Mouse (Mus musculus): ENCODE data around the gene Nr6a1. TPM values are rescaled to one million over a fixed set of nuclear protein-coding genes. Genes with fewer than 3 reads are reported as not detected.

Nr6a1 gene
- polyA plus RNA-seq, 1 experiment from 2014 or later: 1.6 TPM

GRCm38 (mm10) chr2:38934936-38935335 lies 7.4 kb upstream of the Nr6a1 start:
- Histone ChIP-seq H3K4me1 (peaks cover 11% of the 10 kb centered on the region), H3K9me3 (no peaks in the 10 kb centered on the region), H3K4me3 (no peak overlapping the region), H3K4me2 (no peak overlapping the region), H3K27ac (no peak overlapping the region), H3K27me3 (no peaks in the 10 kb centered on the region), H3K9ac (no peak overlapping the region), H3K36me3 (no peaks in the 10 kb centered on the region)
- WGBS: 66% methylated on average over 5 of the region's 5 CpGs
- no peak for ATAC-seq (ENCODE audit: borderline replicate concordance, extremely low read depth, low FRiP score, low TSS enrichment)

- Histone ChIP-seq H3K9me3 (no peaks in the 10 kb centered on the region), H3K36me3 (no peaks in the 10 kb centered on the region), H3K27me3 (no peaks in the 10 kb centered on the region), H3K4me3 (no peak overlapping the region), H3K9ac (no peak overlapping the region), H3K4me2 (no peak overlapping the region), H3K4me1 (peaks cover 11% of the 10 kb centered on the region), H3K27ac (no peak overlapping the region)
- 25% methylated on average over 2 of the region's 2 CpGs for WGBS
- ATAC-seq (ENCODE audit: borderline replicate concordance, extremely low read depth, low FRiP score, low TSS enrichment): no peak
Observed at GRCm38 (mm10) chr2:38933931-38934330, 6.4 kb upstream of the Nr6a1 start.

DNA sequence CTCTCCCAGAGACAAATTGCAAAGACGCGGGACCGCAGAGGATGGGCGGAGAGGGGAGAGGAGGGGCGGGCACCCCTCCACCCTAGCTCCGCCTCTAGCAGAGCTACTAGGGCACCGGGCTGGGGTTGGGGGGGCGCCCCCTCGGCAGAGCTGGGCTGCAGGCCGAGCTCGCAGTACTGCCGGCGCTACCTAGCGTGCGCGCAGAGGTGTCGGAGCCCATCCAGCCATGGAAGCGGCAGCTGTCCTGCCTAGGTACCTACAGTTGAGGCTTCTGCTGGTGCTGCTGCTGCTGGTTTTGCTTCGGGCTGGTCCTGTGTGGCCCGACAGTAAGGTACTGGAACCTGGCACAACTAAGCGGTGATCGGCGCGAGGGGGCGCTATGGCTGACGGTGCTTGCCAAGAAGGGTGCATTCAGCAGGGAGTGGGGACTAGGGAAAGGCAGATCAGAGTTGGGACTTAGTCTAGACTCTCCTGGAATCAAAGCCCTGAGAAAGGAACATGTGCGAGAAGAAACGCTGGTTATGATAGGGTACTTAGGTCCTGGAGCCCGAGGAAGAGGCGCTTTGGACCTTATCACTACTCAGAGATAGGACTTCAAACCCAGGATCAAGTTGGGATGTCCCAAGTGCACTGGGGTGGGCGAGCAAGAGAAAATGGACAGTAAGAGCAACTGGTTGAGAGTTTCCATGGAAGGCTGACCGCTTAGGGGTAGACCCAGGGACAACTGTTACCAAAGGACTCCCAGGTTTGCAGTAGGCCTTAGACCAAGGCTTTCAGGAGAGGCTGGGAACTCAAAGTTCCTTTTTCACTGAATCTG lies 4.6 kb upstream of the Nr6a1 start, which contains the start of gene Olfml2a:
Olfml2a (plus strand) TSS at position 128 of the 817 bp plus-strand sequence.
- 7% methylated on average over 30 of the region's 32 CpGs for WGBS
- peak within 1 kb of the TSS; percentile 89 for H3K4me2 ChIP-seq
- no peaks in the 10 kb centered on the region for H3K27me3 ChIP-seq
- peaks cover 11% of the 10 kb centered on the region for H3K4me1 ChIP-seq
- H3K36me3 ChIP-seq: no peaks in the 10 kb centered on the region
- no peaks in the 10 kb centered on the region for H3K9me3 ChIP-seq
- H3K9ac ChIP-seq: peak within 1 kb of the TSS; percentile 26; the same call in 1 of the 2 replicates
- no peak within 1 kb of the TSS for H3K27ac ChIP-seq
- H3K4me3 ChIP-seq: peak within 1 kb of the TSS; percentile 41
- peak; percentile 77 for ATAC-seq (ENCODE audit: borderline replicate concordance, extremely low read depth, low FRiP score, low TSS enrichment)

DNA sequence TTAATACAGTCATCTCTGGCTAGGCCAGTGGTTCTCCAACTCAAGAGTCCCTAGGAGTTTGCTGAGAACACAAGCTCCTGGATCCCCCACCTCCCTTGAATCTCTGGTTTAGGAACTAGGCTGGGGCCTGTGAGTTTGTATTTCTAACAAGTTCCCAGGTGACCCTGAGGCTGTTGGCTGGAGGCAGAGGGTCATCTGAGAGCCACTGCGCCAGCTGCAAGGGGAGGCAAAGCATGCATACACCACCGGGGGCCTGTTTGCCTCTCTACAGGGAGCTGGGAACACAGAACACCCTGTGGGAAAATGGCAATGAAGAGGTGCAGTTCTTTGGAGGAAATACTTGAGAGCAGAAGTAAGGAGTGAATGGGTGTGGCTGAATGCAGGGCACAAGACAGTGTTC lies 2.8 kb upstream of the Nr6a1 start:
- no peaks in the 10 kb centered on the region for H3K9me3 ChIP-seq
- 48% methylated on average over 2 of the region's 2 CpGs for WGBS
- H3K4me3 ChIP-seq: no peak overlapping the region
- no peak for ATAC-seq (ENCODE audit: borderline replicate concordance, extremely low read depth, low FRiP score, low TSS enrichment)
- peaks cover 17% of the 10 kb centered on the region for H3K4me1 ChIP-seq
- H3K27me3 ChIP-seq: peaks cover 5% of the 10 kb centered on the region; the same call in 1 of the 2 replicates
- no peak overlapping the region for H3K9ac ChIP-seq
- no peak overlapping the region for H3K4me2 ChIP-seq
- H3K27ac ChIP-seq: no peak overlapping the region
- no peaks in the 10 kb centered on the region for H3K36me3 ChIP-seq

- peak overlapping the region; percentile 60 for H3K9ac ChIP-seq
- H3K9me3 ChIP-seq: no peaks in the 10 kb centered on the region
- peaks cover 16% of the 10 kb centered on the region for H3K4me1 ChIP-seq
- H3K36me3 ChIP-seq: no peaks in the 10 kb centered on the region
- H3K27ac ChIP-seq: peak overlapping the region; percentile 44
- H3K27me3 ChIP-seq: peaks cover 27% of the 10 kb centered on the region
- ATAC-seq (ENCODE audit: borderline replicate concordance, extremely low read depth, low FRiP score, low TSS enrichment): peak; percentile 97
- H3K4me2 ChIP-seq: peak overlapping the region; percentile 98
- H3K4me3 ChIP-seq: peak overlapping the region; percentile 93
- WGBS: under 1% methylated on average over 46 of the region's 53 CpGs
Observed at GRCm38 (mm10) chr2:38926145-38926891, 1.2 kb downstream of the Nr6a1 start.

DNA sequence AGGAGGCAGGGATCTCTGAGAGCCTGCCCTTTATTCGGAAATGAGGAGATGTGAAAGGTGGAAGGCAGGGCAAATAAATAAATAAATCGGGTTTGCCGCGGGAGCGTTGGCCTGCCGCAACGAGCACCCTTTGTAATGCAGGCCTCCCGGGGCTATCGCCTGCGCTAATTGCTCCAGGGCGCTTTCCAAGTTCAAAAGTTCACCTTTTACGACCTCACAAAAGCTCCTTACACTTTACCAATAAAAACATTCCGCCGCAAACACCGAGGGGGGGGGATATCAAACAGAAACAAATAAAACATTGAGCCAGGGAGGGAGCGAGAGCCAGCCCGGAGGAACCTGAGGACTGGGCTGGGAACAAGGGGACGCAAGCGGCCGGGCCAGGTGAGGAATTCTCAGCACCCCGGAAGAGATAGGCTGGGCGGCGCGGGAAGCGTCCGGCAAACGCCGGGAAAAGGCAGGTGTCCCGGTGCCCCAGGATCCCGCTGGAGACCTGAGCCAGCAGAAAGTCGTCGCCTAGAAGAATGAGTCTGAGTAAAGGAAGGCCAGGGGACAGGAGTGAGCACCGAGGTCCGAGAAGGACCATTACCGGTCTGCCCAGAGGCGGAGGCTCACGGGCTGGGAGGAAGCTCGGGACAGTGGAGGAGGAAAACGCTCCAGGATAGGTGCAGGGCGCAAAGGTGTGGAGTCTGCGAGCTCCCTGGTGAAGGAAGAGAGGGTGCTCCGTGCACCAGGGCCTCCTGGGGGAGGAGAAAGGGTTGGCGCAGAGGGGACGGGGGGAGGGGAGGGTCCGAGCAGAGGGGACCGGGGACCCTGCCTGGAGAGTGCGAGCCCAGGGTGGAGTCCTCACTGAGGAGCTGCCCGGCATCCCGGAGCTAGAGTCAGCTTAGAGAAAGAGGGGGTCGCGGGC lies 2.1 kb downstream of the Nr6a1 start:
- Histone ChIP-seq H3K9ac (peak overlapping the region; percentile 60), H3K4me3 (peak overlapping the region; percentile 93), H3K4me2 (peak overlapping the region; percentile 98), H3K36me3 (no peaks in the 10 kb centered on the region), H3K27me3 (peaks cover 27% of the 10 kb centered on the region), H3K9me3 (no peaks in the 10 kb centered on the region), H3K4me1 (peaks cover 14% of the 10 kb centered on the region), H3K27ac (peak overlapping the region; percentile 44; the same call in 1 of the 2 replicates)
- peak; percentile 55 for ATAC-seq (ENCODE audit: borderline replicate concordance, extremely low read depth, low FRiP score, low TSS enrichment)
- under 1% methylated on average over 51 of the region's 51 CpGs for WGBS

- no peaks in the 10 kb centered on the region for H3K36me3 ChIP-seq
- H3K4me2 ChIP-seq: peak overlapping the region; percentile 98
- peak overlapping the region; percentile 93 for H3K4me3 ChIP-seq
- H3K27me3 ChIP-seq: peaks cover 27% of the 10 kb centered on the region
- WGBS: 18% methylated on average over 10 of the region's 10 CpGs
- no peaks in the 10 kb centered on the region for H3K9me3 ChIP-seq
- no peak for ATAC-seq (ENCODE audit: borderline replicate concordance, extremely low read depth, low FRiP score, low TSS enrichment)
- H3K4me1 ChIP-seq: peaks cover 14% of the 10 kb centered on the region
- no peak overlapping the region for H3K9ac ChIP-seq
- no peak overlapping the region for H3K27ac ChIP-seq
Observed at GRCm38 (mm10) chr2:38924571-38924970, 2.9 kb downstream of the Nr6a1 start.

DNA sequence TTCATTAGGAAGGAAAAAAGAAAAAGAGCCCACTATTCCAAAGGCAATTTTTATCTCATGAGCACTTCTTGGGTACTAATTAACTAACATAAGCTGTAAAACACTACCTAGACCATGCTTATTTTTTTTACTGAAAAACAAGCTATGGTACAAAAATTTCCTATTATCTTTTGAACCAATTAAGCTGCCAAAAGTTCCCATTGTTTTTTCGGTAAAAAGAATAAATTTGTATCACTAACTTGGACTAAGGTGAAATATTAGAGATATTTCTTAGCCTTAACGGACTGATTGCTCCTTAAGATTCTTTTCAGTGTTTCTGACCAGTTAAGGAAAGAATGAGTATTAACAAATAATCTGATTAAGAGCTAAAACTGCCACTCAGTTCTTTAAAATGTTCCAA lies 3.6 kb downstream of the Nr6a1 start:
- H3K36me3 ChIP-seq: no peaks in the 10 kb centered on the region
- no peaks in the 10 kb centered on the region for H3K9me3 ChIP-seq
- 66% methylated on average over 2 of the region's 2 CpGs for WGBS
- no peak overlapping the region for H3K27ac ChIP-seq
- H3K4me2 ChIP-seq: no peak overlapping the region
- no peak overlapping the region for H3K4me3 ChIP-seq
- peaks cover 27% of the 10 kb centered on the region for H3K27me3 ChIP-seq
- ATAC-seq (ENCODE audit: borderline replicate concordance, extremely low read depth, low FRiP score, low TSS enrichment): no peak
- no peak overlapping the region for H3K9ac ChIP-seq
- peaks cover 14% of the 10 kb centered on the region for H3K4me1 ChIP-seq

GRCm38 (mm10) chr2:38923471-38923870 lies 4.0 kb downstream of the Nr6a1 start:
- no peak overlapping the region for H3K4me3 ChIP-seq
- no peak overlapping the region for H3K4me2 ChIP-seq
- peaks cover 14% of the 10 kb centered on the region for H3K4me1 ChIP-seq
- no peaks in the 10 kb centered on the region for H3K36me3 ChIP-seq
- 45% methylated on average over 3 of the region's 3 CpGs for WGBS
- no peak for ATAC-seq (ENCODE audit: borderline replicate concordance, extremely low read depth, low FRiP score, low TSS enrichment)
- H3K27ac ChIP-seq: no peak overlapping the region
- H3K9ac ChIP-seq: no peak overlapping the region
- peaks cover 27% of the 10 kb centered on the region for H3K27me3 ChIP-seq
- no peaks in the 10 kb centered on the region for H3K9me3 ChIP-seq

GRCm38 (mm10) chr2:38921374-38921773 lies 6.1 kb downstream of the Nr6a1 start:
- no peaks in the 10 kb centered on the region for H3K36me3 ChIP-seq
- H3K9me3 ChIP-seq: no peaks in the 10 kb centered on the region
- peaks cover 27% of the 10 kb centered on the region for H3K27me3 ChIP-seq
- 28% methylated on average over 1 of the region's 1 CpGs for WGBS
- no peak overlapping the region for H3K27ac ChIP-seq
- no peak overlapping the region for H3K9ac ChIP-seq
- H3K4me2 ChIP-seq: no peak overlapping the region
- H3K4me3 ChIP-seq: no peak overlapping the region
- no peak for ATAC-seq (ENCODE audit: borderline replicate concordance, extremely low read depth, low FRiP score, low TSS enrichment)
- H3K4me1 ChIP-seq: peaks cover 12% of the 10 kb centered on the region

DNA sequence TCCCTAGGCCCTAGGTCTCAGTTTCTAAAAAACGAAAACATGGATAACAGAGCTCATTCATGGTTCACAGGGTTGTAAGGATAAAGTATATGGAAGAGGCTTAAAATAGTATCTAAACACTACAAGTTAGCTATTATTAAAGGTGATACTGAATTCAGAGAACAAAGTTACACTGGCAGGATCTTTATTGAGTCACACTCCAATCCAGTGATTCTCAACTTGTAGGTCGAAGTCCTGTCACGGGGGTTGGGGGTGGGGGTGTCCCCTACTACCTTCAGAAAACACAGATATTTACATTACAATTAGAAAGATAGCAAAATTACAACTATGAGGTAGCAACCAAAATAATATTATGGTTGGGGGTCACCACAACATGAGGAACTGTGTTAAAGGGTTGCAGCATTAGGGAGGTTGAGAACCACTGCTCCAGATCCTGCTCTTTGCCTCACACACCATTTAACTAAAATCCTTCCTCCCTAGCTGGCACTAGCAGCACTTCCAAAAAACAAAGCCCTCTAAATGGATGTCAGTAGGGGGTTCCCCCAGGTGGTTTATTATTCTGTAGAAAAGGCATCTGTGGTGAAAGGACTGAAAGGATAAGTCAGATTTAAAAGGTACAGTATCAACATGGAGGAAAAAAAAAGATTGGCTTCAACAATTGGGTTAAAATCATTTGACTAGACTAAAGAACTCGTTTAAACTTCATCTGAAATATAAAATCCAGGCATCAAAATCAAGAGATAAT lies 10.4 kb downstream of the Nr6a1 start:
- Histone ChIP-seq H3K9me3 (no peaks in the 10 kb centered on the region), H3K9ac (no peak overlapping the region), H3K4me1 (no peaks in the 10 kb centered on the region), H3K27ac (no peak overlapping the region), H3K4me3 (no peak overlapping the region), H3K36me3 (no peaks in the 10 kb centered on the region), H3K27me3 (peaks cover 3% of the 10 kb centered on the region; the same call in 1 of the 2 replicates), H3K4me2 (no peak overlapping the region)
- 39% methylated on average over 4 of the region's 4 CpGs for WGBS
- no peak for ATAC-seq (ENCODE audit: borderline replicate concordance, extremely low read depth, low FRiP score, low TSS enrichment)
